Mouse (Mus musculus): ENCODE data around the gene Arhgap45.

The Arhgap45 gene

DNA sequence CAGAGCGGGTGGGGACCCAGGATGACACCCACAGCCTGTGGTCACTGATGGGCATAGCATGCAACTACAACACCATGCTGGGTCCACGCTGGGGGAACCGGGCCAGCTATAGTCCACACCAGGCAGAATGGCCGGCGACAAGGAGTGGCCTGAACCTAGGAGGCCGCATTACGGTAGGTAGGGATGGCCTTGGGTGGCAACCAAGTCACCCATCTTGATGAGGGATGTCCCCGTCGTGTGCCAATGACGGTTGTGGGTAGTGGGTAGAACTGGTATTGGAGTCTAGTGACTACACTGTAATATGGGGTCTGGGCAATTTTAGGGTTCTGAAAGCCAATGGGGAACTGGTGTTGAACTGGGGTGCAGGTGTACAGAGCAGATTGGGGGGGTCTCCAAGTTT lies 478 bp downstream of the Arhgap45 start:
- DNase-seq: peak; percentile 93

DNA sequence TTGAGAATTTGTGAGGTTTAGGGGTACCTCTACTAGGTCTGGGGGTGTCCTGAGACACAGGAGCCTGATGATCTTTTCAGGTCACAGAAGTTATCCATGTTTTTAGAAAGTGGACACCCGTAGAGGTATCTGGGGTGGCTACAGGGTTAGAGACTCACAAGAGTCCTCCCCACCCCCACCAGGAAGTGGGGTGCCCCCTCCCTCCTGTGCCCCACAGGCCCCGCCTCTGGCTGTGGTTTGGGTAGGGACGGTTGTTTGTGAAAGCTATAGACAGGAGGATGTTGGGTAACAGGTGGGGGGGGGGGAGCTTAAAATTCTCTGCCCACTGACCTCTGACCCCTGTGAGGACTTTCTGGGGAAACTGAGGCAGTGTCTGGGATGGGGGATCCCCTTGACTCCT lies 908 bp downstream of the Arhgap45 start:
- DNase-seq: peak; percentile 98

DNA sequence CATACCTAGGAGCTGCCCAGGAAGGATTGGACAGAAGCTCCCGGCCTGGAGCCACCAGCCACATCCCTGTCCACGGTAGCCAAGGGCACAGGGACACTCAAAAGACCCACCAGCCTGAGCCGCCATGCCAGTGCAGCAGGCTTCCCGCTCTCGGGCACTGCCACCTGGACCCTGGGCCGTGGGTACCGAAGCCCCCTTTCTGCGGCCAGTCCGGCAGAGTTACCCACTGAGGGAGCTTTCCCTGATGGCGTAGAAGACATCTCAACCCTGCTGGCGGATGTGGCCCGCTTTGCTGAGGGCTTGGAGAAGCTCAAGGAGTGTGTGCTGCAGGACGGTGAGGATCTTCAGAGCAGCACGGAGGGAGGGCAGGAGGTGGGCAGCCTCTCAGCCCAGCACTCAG lies 1.3 kb downstream of the Arhgap45 start:
- DNase-seq: peak; percentile 93

DNA sequence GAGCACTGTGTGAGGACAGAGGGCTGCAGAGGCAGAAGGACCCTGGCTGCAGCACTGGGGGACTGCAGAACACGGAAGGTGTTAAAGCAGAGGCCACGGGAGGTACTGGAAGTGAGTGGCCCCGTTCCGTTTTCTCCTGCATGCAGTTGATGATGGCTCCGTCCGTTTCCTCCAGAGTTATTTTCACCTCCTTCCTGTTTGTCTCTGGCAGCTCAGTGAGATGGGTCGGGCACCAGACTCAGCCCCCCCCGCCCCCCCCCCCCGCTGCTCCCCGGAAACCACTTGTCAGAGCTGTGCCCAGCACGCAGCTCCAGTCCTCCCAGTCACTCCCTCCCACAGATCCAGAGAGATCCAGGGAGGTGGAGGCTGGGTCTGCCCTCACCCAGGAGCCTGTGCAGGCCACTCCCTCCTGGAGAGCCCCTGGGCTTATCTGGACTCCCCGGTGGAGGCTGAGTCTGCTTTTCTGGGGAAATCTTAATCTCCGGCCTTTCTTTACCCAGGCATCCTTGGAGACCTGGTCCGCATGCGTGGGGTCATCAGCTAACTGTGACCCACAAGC lies 2.4 kb downstream of the Arhgap45 start:
- DNase-seq: peak; percentile 97

DNA sequence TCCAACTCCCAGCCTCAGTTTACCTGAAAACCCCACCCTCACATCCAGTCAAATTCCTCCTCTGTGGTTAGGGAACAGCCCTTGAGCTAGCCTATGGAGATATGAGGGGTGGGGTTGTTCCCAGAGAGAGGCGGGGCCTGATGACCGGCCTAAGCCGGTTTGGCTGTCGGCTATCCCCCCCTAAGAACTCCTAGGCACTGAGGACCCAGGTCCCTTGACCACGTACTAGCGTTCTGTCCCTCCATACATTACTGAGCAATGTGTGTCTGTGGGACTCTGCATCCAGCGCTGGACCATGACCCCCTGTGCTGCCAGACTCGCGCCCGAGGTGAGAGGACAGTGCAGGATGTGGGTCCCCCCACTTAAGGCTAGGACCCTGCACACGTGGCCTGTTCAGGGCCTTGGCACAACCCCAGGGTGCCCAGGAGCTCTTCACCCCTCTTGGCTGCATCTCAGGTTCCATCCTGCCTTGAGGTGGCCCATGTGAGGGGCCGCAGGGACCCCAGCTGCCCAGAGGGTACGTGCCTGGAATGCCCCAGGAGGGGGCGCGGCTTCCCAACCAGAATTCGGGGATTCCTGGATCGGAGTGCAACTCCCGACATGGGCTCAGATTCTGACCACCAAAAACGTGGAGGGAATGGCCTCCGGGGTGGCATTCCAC lies 3.1 kb downstream of the Arhgap45 start:
- DNase-seq: peak; percentile 97

DNA sequence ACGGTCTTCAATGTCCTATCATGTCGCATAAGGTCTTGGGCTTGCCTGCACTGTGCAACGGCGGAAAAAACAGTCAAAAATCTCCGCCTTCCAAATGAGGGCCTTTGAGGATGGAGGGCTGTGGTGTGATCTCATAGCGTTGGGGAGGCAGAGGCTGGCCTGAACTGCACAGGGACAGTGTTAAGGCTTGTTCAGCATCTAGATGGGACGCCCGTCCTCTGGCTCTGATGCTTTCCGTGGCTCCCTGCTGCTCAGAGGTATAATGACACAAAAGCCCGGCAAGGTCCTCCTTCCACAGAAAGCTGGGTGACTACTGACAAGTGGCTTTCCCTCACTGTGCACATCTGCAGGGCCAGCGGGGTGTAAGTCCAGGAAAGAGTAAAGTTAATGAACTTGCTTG lies 3.7 kb downstream of the Arhgap45 start:
- DNase-seq: no peak

DNA sequence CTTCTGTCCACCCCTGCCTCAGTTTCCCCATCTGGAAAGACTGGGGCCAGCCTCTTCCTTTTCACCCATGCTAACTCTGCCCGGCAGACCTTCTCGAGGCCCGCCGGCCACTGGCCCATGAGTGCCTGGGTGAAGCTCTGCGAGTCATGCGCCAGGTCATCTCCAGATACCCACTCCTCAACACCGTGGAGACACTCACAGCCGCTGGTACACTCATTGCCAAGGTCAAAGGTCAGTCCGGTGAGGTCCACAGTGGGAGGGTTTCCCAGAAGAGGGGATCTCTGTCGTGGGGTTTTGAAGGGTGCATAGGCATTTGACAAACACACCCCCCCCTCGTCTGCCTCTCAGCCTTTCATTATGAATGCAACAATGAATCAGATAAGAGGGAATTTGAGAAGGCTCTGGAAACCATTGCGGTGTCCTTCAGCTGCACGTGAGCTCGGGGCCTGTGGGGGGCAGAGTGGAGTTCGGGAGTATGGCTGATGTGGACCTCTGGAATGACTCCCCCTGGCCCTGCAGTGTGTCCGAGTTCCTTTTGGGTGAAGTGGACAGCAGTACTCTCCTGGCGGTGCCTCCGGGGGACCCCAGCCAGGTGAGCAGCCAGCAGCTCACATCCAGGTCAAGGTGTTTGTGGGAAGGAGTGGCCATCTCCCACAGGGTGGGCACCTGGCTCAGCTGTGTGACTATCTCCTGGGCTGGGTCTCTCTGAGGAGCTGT lies 4.3 kb downstream of the Arhgap45 start:
- peak; percentile 92 for DNase-seq

DNA sequence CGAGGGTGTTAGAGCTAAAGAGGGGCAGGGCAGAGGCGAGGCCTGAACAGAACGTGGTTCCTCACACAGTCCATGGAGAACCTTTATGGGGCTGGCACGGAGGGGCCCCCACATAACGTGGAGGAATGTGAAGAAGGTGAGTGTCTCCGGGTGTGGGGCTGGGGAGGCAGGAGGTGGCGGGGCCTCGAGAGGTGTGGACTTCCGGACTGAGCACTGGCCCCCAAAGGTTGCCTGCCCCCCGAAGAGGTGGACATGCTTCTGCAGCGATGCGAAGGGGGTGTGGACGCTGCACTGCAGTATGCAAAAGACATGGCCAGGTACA lies 4.8 kb downstream of the Arhgap45 start:
- peak; percentile 93 for DNase-seq

DNA sequence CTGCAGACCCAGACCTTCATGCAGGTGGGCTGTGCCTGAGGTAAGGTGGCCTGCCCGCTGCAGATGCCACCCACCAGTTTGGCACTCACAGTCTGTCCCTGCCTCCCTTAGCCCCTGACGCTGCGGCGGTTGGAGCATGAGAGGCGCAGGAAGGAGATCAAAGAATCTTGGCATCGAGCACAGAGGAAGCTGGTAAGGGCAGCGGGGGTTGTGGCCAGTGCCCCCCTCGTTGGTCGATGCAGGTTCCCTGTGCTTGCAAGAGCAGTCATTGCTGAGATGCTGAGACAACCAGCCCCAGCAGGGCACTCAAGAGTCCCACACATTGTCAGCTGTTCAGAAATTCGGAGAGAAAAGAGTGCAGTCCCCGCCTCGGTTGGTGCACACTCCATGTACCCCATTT lies 5.7 kb downstream of the Arhgap45 start:
- no peak for DNase-seq

DNA sequence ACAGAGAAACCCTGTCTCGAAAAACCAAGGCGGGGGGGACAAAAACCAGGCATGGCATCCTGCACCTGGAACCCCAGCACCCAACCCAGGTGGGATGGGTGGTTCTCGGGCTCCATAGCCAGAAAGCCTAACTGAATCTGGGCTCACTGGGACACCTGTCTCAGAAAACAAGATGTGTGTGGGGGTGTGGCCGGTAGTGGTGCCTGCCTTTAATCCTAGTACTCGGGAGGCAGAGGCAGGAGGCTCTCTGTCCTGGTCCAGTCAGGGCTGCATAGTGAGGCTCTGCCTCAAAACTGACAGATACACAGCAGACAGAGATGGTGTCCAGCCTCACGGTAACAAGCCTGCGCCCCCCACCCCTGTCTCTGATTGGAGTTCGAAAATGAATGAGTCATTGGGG lies 6.4 kb downstream of the Arhgap45 start:
- DNase-seq: no peak

DNA sequence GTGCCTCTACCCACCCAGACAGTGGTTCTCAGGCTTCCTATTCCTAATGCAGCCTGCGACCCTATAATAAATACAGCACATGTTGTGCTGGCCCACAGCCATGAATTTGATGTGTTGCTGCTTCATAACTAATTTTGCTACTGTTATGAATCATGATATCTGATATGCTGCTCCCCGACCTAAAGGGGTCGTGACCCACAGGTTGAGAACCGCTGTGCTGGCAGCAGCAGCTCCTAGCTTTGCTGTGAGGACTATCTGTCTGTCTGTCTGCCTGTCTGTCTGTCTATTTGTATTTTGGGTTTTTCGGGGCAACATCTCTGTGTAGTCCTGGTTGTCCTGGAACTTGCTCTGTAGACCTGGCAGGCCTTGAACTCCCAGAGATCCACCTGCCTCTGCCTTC lies 7.3 kb downstream of the Arhgap45 start:
- DNase-seq: no peak

DNA sequence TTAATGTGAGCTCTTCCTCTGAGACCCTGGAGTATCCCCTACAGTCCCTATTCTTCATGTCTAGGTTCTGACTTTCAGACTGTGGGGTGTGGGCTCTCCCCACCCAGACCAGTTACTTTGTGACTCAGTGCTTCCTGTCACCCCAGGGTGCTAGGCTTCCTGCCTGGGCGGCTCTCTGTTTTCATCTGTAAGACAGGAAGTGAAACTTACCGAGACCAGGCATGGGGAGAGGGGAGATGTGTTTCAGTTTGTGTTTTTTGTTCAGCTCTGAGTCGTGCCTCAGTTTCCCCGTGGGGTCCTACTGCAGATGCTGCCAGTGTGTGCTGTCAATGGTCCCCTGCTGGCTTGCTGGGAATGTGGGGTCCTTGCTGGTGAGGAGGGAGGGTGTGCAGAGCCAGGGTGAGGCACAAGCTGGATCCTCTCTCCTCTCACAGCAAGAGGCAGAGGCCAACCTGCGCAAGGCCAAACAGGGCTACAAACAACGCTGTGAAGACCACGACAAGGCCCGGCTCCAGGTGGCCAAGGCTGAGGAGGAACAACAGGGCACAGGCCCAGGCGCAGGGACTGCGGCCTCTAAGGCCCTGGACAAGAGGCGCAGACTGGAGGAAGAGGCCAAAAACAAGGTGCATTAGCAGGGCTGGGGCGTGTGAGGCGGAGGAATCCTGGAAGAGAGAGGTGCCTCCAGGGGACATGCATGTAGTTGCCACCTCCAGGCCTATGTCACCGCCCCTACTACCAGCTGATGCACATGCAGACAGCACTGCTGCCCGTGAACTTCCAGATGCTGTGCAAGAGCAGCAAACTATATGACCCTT lies 8.0 kb downstream of the Arhgap45 start:
- DNase-seq: peak; percentile 96

DNA sequence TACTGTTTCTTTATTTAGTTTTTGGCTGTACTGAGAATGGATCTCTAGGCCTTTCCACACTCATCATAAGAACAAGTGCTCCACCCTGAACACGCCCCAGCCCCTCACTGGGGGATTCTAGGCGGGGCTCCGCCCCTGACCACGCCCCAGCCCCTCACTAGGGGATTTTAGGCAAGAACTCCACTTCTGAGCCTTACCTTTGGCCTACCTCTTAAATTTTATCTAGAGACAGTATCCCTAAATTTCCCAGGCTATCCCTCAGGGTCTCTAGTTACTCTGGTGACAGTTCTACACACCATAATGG lies 8.5 kb downstream of the Arhgap45 start:
- no peak for DNase-seq

DNA sequence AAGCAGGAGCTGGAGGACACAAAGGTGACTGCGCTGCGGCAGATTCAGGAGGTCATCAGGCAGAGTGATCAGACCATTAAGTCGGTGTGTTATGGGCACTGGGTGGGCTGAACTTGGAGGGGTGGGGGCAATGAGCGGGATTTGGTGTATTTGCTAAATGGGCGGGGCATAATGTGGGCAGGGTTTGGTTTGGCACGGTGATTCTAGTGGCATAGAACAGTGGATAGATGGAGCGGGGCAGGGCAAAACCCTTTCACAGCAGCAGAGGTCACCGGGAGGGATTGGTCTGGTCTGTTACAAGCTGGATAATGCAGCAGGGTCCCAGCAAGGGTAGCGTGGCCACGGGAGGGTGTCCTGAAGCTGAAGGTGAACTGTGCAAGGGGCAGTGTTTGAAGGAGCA lies 9.0 kb downstream of the Arhgap45 start:
- peak; percentile 91 for DNase-seq

DNA sequence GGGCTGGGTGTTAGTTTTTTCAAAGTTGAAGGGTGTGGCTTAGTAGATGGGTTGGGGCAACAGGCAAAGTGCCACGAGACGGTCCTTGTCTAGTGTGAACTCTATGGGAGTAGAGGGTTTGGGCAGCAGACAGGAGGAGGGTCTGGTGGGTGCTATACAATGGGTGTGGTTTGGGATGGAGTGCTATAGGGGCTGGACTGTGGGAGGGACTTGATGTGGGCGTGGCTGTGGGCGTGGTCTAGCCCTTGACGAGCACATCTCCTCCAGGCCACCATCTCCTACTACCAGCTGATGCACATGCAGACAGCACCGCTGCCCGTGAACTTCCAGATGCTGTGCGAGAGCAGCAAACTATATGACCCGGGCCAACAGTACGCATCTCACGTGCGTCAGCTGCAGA lies 9.4 kb downstream of the Arhgap45 start:
- peak; percentile 94 for DNase-seq

DNA sequence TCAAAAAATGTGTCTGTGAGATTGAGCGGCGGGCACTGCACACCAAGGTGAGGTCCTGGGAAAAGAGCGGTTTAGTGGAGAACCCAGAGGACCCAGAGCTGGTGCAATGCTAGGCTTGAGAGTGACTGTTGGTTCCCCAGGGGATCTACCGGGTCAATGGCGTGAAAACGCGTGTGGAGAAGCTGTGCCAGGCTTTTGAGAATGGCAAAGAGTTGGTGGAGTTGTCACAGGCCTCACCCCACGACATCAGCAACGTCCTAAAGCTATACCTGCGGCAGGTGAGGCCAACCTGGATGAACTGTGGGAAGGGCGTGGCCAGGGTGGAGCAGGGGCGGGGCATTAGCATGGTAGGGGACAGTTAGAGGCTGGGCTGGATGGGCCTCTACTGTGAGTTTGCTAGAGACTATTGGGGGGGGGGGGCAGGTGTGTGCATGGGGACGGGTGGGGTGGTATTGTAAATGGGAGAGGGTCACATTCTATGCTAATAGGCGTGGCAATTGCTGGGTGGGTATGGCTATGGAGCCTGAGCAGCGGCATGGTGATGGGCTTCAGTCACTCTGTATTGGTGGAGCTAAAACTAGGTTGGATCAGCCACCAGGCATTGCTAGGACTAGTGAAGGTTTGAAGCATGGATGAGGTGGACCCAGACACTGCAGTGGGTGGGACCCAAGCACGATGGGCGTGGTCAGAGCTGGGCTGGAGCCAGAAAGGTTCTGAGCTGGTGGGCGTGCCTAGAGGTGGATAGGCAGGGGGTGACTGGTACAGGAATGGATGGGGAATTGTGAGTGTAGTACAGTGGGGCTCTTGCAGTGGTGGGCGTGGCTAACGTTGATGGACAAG lies 11.4 kb downstream of the Arhgap45 start:
- peak; percentile 93 for DNase-seq

DNA sequence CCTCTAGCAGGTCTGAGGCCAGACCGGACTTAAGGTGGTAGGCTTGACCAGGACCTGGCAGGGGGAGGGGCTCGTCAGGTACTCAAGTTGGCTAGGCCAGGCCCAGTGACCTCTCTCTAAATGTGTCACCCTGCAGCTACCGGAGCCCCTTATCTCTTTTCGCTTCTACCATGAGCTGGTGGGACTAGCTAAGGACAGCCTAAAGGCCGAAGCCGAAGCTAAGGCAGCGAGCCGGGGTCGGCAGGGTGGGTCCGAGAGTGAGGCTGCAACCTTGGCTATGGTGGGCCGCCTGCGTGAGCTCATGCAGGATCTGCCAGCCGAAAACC lies 12.0 kb downstream of the Arhgap45 start:
- DNase-seq: peak; percentile 93

DNA sequence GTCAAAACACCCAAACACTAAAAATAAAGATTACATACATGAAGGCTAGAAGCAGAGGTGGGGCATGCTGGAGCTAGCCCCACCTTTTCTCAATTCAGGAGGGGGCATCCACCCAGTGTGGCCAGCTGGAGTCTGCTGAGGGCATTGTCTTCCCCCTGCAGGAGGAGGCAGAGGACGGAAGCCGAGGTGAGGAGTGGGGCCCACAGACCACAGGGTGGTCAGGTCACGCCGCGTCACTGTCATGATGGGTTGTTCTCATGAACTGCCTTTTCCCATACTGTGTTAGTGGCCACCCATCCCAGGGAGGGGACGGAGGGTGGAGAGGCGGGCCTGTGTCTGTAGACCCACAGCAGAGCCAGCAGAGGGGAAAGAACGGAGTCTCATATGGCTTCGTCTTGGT lies 13.7 kb downstream of the Arhgap45 start:
- no peak for DNase-seq

DNA sequence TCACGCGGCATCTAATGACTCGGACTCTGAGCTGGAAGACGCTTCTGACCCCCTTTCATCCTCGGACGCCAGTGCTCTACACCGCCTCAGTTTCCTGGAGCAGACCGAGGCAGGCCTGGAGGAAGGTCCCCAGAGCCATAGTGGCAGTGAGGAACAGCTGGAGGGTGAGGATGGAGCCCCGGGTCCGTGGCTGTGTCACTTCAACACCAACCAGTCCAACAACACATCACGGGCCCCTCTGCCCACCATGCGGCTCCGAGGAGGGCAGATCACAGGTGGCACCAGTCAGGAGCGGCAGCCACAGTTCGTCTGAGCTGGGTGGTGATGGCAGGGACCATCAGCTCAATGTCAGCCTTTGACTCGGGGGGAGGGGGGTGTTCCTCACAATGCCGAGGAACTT lies 14.3 kb downstream of the Arhgap45 start:
- DNase-seq: peak; percentile 91

DNA sequence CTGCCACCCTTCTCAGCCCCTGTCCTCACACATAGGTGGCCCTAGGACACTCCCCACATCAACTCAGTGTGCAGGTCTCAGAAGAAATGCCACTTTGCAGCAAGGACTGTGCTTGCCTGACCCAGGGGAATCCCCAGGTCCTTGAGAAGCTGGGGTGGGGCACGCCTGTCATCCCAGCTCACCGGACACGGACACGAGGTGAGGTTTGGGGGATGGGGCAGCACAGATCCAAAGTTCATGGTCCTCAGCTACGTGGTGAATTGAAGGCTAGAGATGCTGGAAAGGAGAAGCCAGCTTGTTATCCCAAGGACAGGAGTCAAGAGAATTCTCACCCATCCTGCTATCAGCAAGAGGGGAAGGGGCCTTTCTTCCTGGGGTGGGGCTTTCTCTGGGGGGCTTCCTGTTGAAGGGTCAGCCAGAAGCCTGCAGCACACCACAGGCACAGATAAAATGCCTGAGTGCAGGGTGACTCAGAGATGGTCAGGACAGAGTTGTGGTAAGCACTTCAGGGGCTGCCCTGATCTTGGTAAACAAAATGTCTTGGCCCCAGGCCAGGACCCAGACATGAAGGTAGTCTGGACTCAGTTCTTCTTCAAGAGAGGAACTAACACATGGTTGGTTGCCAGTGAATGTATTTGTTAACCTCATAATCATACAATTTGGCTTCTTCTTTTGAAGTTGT lies 16.5 kb downstream of the Arhgap45 start:
- DNase-seq: peak; percentile 98

DNA sequence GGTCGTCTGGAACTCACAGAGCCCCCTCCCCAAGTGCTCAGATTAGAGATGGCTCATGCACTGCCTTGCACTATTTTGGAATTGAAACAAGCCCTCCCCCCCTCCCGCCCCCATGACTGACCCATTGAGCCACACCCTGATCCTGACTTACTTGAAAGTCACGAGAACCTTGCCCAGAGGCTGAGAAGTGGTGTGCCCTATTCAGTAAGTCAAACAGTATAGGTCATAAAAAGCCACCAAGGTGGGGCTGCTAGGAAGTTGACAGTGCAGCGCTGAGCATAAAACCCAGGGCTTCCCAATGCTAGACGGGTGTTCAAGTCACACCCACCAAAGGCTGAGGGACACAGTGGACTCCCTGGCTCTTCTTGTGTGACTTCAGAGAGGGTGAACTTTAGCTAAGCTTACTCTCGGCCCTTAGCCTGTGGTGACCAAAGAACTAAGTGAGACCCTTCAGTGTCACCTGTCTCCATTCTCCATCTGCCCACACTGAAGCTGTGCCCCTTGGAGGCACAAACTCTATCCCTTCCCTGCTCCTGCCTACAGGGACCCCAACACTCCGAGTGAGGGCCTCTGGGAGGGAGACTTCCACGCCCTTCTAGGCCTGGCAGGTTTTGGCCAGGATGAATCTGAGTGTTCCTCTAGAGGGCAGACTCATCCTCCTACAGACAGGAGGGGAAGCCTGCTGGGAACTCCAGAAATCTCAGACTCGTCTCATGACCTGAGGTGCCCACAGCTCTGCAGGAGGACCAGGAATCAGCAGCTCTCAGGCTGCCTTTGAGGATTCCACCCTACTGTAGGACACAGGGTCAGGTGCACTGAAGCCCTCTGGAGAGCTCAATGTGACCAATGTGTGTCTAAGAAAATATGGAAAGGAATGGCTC lies 17.3 kb downstream of the Arhgap45 start:
- peak; percentile 96 for DNase-seq

DNA sequence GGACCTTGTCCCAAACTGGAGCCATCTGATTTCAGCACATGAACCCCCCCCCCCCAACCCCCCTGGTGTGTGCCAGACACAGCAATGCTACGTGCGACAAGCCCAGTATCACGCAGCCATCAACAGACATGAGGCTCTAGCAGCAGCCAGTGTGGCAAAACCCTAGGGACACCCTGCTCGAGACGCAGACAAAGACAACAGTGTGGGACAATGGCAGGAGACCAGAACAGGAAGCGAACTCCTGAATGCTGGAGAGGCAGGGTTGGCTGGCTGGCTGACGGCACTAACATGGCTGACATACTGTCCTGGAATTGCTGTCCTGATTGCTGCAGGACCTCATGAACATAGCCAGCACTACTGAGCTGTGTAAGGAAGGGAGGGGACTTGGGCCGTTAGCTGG lies 18.7 kb downstream of the Arhgap45 start:
- peak; percentile 97 for DNase-seq

Data from heart, adult 11 months (tissue).